Mouse (Mus musculus) midbrain, embryonic 11.5 days (tissue): ENCODE data around the gene Thbs4. TPM values are rescaled to one million over a fixed set of nuclear protein-coding genes. Genes with fewer than 3 reads are reported as not detected.

Experiments
- ATAC-seq: fragments of 200-750 bp; cut with Nextera tagmentation; 2 replicates; pipeline ENCODE4 v1.8.0; 2017; ENCODE audit warnings: moderate TSS enrichment, moderate library complexity; ENCODE audit not compliant: low FRiP score
- DNase-seq: peaks from one replicate; pipeline ENCODE4 v3.0.0; 2015; ENCODE audit warnings: low spot score; ENCODE audit errors: missing footprints
- H3K27ac ChIP-seq: fragments of 300-500 bp; sonication (generic); 2 replicates; pipeline ENCODE4 v1.5.1; 2014; ENCODE audit warnings: low read depth, low read length
- H3K27me3 ChIP-seq: fragments of 300-500 bp; sonication (generic); 2 replicates; pipeline ENCODE4 v1.6.1; 2014; ENCODE audit warnings: mild to moderate bottlenecking, low read length, moderate library complexity, mixed read lengths; ENCODE audit not compliant: control insufficient read depth, insufficient read depth
- H3K36me3 ChIP-seq: fragments of 300-500 bp; sonication (generic); 2 replicates; pipeline ENCODE4 v1.6.1; 2014; ENCODE audit warnings: mild to moderate bottlenecking, low read length, moderate library complexity, mixed read lengths; ENCODE audit not compliant: control insufficient read depth, insufficient read depth
- H3K4me1 ChIP-seq: fragments of 300-500 bp; sonication (generic); 2 replicates; pipeline ENCODE4 v1.6.1; 2014; ENCODE audit warnings: low read length; ENCODE audit not compliant: control insufficient read depth, insufficient read depth
- H3K4me2 ChIP-seq: fragments of 300-500 bp; sonication (generic); 2 replicates; pipeline ENCODE4 v1.6.1; 2014; ENCODE audit warnings: mild to moderate bottlenecking, moderate library complexity
- H3K4me3 ChIP-seq: fragments of 300-500 bp; sonication (generic); 2 replicates; pipeline ENCODE4 v1.5.1; 2014; ENCODE audit warnings: low read depth, low read length
- H3K9ac ChIP-seq: fragments of 300-500 bp; sonication (generic); 2 replicates; pipeline ENCODE4 v1.6.1; 2014; ENCODE audit warnings: low read length
- H3K9me3 ChIP-seq: fragments of 300-500 bp; sonication (generic); 2 replicates; pipeline ENCODE4 v1.6.1; 2016; ENCODE audit warnings: low read length; ENCODE audit not compliant: control insufficient read depth
- WGBS: fragments of 180-500 bp; shearing (Covaris S2); extraction: QIAGEN DNeasy Blood & Tissue Kit; methylation state at CpG from one replicate; pipeline ENCODE4 v1.1.7; 2014; 5-methylcytosine and 5-hydroxymethylcytosine counted together
- polyA plus RNA-seq: library from polyadenylated mRNA; unstranded; fragments of >200 nt; fragmentation: Nextera tagmentation; extraction: Ambion mirVana; gene quantifications from 2 replicates; pipeline ENCODE4 v1.2.1, GENCODE M21; 2014

Thbs4 gene
- polyA plus RNA-seq, 1 experiment from 2014 or later, result 1.8 TPM

DNA sequence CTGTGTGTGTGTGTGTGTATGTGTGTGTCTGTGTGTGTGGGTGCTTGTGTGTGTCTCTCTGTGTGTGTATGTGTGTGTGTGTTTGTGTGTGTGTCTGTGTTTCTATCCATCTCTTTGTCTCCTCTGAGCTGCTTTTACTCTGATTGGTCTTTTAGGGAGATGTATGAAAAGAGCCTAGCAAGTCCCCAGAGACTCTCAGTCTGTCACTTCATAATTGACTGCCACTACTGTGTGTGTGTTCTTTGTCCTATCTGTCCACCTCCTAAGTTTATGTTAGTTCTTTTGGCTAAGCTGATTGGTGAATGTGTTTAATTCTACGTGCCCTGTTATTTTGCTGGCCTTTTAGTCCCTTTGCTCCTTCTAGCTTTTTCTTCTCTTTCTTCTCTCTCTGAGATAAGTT is 58.9 kb downstream of the Thbs4 start:
- Histone ChIP-seq H3K9me3 (no peaks in the 10 kb centered on the region), H3K4me1 (0 out of 2 replicates have a peak, but pooled peaks cover 3% of the 10 kb centered on the region), H3K9ac (no peak overlapping the region), H3K4me3 (no peak overlapping the region), H3K27me3 (no peaks in the 10 kb centered on the region; the same call in 1 of the 2 replicates), H3K4me2 (no peak overlapping the region), H3K27ac (no peak overlapping the region), H3K36me3 (no peaks in the 10 kb centered on the region)
- DNase-seq (peak; percentile 37), ATAC-seq (no peak)
- 76% methylated on average over 1 of the region's 1 CpGs for WGBS

DNA sequence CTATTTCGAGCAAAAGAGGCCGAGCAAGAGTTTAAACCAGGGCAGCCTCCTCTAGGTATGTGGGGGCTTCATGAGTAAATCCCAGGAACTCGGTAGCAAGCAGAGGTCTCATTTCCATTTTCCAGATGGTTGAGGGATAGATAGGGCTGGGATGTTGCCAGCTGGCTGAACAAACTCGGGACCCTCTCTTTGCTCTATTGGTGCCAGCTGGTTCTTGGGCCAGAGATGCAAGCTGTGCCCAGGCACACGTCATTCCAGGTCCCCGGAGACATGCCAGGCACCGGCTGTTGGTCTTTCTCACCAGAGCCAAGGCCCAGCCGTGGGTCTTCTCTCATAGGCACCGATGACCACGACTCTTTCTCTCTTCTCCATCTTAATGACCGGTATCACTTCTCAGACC is 60.9 kb downstream of the Thbs4 start:
- no peak for DNase-seq
- Histone ChIP-seq H3K4me3 (no peak overlapping the region), H3K36me3 (no peaks in the 10 kb centered on the region), H3K4me1 (0 out of 2 replicates have a peak, but pooled peaks cover 3% of the 10 kb centered on the region), H3K27ac (no peak overlapping the region), H3K4me2 (no peak overlapping the region), H3K9me3 (no peaks in the 10 kb centered on the region), H3K9ac (no peak overlapping the region), H3K27me3 (no peaks in the 10 kb centered on the region; the same call in 1 of the 2 replicates)
- WGBS, result 91% methylated on average over 11 of the region's 11 CpGs
- ATAC-seq, result no peak

DNA sequence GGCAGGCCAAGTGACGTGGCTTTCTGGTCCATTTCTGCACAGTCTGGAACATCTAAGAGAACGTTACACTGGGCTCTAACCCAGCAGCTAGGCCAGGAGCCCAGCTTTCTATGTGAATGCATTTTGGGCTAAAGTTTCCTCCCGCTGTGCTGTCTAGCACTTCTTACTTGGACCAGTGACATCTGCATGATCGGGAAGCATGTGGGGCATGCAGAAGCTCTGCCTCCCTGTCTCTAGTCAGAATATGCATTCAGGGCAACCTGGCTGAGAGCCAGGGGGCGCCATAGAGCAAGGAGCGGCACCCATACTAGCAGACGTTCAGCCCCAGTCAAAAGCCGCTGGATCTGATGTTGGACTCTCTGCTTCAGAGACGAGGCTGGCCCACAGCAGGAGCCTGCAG is 61.4 kb downstream of the Thbs4 start:
- Histone ChIP-seq H3K9ac (no peak overlapping the region), H3K4me2 (no peak overlapping the region), H3K9me3 (no peaks in the 10 kb centered on the region), H3K4me3 (no peak overlapping the region), H3K27ac (no peak overlapping the region), H3K4me1 (0 out of 2 replicates have a peak, but pooled peaks cover 3% of the 10 kb centered on the region), H3K36me3 (no peaks in the 10 kb centered on the region), H3K27me3 (no peaks in the 10 kb centered on the region; the same call in 1 of the 2 replicates)
- WGBS, result 40% methylated on average over 9 of the region's 9 CpGs
- ATAC-seq, result peak; percentile 23; the same call in 1 of the 2 replicates
- DNase-seq, result peak; percentile 91

DNA sequence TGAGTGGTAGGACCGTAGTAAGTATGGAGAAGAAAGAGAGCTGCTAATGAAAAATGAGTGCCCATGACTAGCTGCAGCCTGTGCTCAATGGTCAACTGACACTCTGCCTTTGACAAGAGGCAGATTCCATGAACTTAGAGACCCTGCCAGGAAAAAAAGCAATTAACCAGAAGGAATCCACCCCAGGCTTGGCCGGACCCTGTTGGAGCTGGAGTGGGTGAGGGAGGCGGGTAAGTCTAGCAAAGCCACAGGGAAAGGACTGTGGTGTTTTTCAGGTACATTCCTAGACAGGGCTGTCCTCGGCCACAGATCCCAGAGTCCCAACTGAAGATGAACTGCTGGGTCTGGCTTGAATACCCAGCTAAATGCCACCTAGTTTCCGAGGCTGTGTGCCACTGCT is 61.8 kb downstream of the Thbs4 start:
- Histone ChIP-seq H3K4me1 (0 out of 2 replicates have a peak, but pooled peaks cover 3% of the 10 kb centered on the region), H3K36me3 (no peaks in the 10 kb centered on the region), H3K27ac (no peak overlapping the region), H3K4me3 (no peak overlapping the region), H3K9me3 (no peaks in the 10 kb centered on the region), H3K27me3 (no peaks in the 10 kb centered on the region; the same call in 1 of the 2 replicates), H3K9ac (no peak overlapping the region), H3K4me2 (no peak overlapping the region)
- ATAC-seq (no peak), DNase-seq (no peak)
- WGBS, result 83% methylated on average over 5 of the region's 5 CpGs

- Histone ChIP-seq H3K4me3 (no peak overlapping the region), H3K36me3 (no peaks in the 10 kb centered on the region), H3K27me3 (no peaks in the 10 kb centered on the region; the same call in 1 of the 2 replicates), H3K9ac (no peak overlapping the region), H3K9me3 (no peaks in the 10 kb centered on the region), H3K27ac (no peak overlapping the region), H3K4me2 (no peak overlapping the region), H3K4me1 (0 out of 2 replicates have a peak, but pooled peaks cover 3% of the 10 kb centered on the region)
- no peak for DNase-seq
- 87% methylated on average over 6 of the region's 6 CpGs for WGBS
- no peak for ATAC-seq
Measured at GRCm38 (mm10) chr13:92731811-92732210, 62.8 kb downstream of the Thbs4 start.

DNA sequence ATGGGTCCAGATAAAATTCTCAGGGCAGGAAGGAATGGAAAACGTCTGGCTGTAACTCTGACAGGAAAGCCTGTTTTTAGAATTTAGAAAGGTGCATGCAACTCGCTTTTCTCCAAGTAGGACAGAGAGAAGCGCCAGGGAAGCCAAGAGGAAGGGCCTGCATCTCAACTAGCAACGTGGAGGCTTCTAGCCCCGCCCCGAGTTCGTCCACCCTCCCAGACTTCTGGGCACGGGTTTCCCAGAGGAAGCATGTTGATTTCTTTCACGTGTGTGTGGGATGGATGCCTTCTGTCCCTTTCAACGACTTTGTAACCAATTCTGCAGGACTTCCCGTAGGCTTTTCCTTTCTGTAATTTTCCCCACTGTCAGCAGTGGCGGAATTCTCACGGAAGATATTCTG is 64.8 kb downstream of the Thbs4 start:
- H3K4me3 ChIP-seq, result no peak overlapping the region
- ATAC-seq (no peak), DNase-seq (no peak)
- no peaks in the 10 kb centered on the region for H3K4me1 ChIP-seq
- no peak overlapping the region for H3K27ac ChIP-seq
- no peak overlapping the region for H3K9ac ChIP-seq
- H3K36me3 ChIP-seq, result no peaks in the 10 kb centered on the region
- H3K27me3 ChIP-seq, result no peaks in the 10 kb centered on the region; the same call in 1 of the 2 replicates
- no peaks in the 10 kb centered on the region for H3K9me3 ChIP-seq
- 73% methylated on average over 13 of the region's 13 CpGs for WGBS
- no peak overlapping the region for H3K4me2 ChIP-seq

DNA sequence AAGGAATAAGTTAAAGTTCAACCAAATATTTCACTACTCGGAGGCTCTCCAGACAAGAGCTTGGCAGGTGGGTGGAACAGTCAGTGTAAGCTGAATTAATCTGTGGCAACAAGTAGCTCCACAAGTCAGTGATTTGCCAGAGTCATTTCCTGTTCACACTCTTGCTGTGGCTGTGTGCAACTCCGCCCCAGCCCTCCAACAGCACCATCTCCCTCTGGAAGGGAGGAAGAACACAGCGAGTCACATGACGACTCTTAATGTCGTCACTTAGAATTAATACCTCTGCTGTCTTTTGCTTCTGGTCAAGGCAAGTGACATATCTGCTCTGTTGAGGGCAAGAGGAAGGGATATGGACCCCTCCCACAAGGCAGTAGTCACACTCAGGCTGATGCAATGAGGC is 72.2 kb downstream of the Thbs4 start:
- Histone ChIP-seq H3K27me3 (no peaks in the 10 kb centered on the region), H3K36me3 (no peaks in the 10 kb centered on the region), H3K27ac (no peak overlapping the region), H3K4me3 (no peak overlapping the region), H3K9me3 (no peaks in the 10 kb centered on the region), H3K4me1 (no peaks in the 10 kb centered on the region), H3K9ac (no peak overlapping the region), H3K4me2 (no peak overlapping the region)
- DNase-seq (no peak), ATAC-seq (no peak)
- 77% methylated on average over 5 of the region's 5 CpGs for WGBS

- H3K9me3 ChIP-seq, result no peaks in the 10 kb centered on the region
- no peak overlapping the region for H3K4me2 ChIP-seq
- H3K27ac ChIP-seq, result no peak overlapping the region
- H3K9ac ChIP-seq, result no peak overlapping the region
- H3K27me3 ChIP-seq, result no peaks in the 10 kb centered on the region
- no peaks in the 10 kb centered on the region for H3K36me3 ChIP-seq
- 88% methylated on average over 4 of the region's 4 CpGs for WGBS
- DNase-seq (no peak), ATAC-seq (no peak)
- no peaks in the 10 kb centered on the region for H3K4me1 ChIP-seq
- no peak overlapping the region for H3K4me3 ChIP-seq
Measured at GRCm38 (mm10) chr13:92721006-92721405, 73.6 kb downstream of the Thbs4 start.

- H3K4me1 ChIP-seq, result no peaks in the 10 kb centered on the region
- no peaks in the 10 kb centered on the region for H3K9me3 ChIP-seq
- no peak for DNase-seq
- H3K36me3 ChIP-seq, result no peaks in the 10 kb centered on the region
- WGBS, result 94% methylated on average over 3 of the region's 3 CpGs
- H3K27ac ChIP-seq, result no peak overlapping the region
- H3K9ac ChIP-seq, result no peak overlapping the region
- no peaks in the 10 kb centered on the region for H3K27me3 ChIP-seq
- no peak overlapping the region for H3K4me3 ChIP-seq
- no peak for ATAC-seq
- H3K4me2 ChIP-seq, result no peak overlapping the region
Measured at GRCm38 (mm10) chr13:92717851-92718665, 76.6 kb downstream of the Thbs4 start.
